Mouse (Mus musculus): ENCODE measurements at regions not wholly inside any gene's neighbourhood (a gene's known extent, or its start where the extent isn't known, plus 50 kb on each side); places are given as distances from the start of the nearest gene placed in this dataset.

DNA sequence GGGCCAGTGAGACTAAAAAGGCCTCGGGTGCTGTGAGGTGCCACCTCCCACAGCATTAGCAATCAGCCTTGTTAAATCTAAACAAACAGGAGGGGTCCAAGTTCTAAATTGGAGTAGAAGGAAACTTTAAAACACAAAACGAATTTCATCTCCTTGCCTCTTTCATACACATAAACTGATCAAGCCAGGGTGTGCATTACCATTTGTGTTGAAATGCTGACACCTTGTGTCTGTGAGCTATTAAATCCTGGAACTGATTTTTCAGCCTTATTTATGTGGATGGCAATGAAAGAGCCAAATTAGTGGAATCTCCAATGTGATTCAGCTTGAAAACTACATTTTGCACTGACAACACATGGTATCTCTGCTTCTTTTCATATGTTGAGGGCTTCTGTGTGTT is 114.8 kb downstream of the Pcsk1 start:
- peak; percentile 6 for DNase-seq (ENCODE audit: low read depth, low spot score)

DNA sequence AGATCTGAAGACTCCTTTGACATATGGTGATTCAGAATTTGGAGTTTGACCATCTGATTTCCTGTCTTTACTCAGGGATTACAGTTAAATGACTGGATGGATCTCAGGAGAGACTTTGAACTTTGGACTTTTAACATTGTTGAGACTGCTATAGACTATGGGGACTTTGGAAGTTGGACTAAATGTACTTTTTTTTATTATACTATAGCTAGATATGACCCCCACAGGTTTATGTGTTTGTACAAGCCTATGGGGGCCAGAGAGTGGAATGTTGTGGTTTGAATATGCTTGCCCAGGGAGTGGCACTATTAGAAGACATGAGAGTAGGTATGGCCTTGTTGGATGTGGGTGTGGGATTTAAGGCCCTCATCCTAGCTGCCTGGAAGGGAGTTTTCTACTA is 134.3 kb downstream of the Pcsk1 start:
- no peak for DNase-seq (ENCODE audit: low read depth, low spot score)

DNA sequence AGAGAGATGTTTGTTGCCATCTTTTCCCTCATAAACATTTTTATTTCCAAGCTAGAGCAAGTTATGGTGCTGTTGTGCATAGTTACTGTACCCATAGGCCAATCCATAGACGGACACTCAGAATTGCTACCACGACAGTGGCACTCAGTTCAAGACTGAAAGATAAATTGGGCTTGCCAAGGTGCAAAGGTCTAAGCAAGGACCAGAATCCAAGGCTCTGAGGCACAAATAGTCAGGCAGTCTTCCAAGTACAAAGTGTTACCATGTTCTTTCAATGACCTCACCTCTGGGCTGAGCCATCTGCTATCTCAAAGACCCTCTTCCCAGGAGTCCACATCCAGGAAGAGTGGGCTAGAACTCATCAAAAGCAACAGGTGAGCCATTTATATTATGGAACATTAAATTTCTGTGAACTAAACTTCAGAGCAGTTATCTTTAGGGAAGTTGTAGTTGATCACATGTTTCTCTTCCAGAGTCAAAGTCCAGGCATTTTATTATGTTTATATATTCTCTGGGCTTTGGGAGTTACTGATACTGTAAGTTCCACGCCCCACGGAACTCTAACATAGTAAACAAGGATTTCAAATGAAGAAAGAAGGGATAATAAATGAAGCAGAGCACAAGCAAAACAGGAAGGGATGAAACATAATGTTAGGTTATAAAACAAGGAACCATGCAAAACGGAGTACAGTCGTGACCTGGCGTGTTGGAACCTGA is 136.1 kb downstream of the Pcsk1 start:
- DNase-seq (ENCODE audit: low read depth, low spot score), result no peak

DNA sequence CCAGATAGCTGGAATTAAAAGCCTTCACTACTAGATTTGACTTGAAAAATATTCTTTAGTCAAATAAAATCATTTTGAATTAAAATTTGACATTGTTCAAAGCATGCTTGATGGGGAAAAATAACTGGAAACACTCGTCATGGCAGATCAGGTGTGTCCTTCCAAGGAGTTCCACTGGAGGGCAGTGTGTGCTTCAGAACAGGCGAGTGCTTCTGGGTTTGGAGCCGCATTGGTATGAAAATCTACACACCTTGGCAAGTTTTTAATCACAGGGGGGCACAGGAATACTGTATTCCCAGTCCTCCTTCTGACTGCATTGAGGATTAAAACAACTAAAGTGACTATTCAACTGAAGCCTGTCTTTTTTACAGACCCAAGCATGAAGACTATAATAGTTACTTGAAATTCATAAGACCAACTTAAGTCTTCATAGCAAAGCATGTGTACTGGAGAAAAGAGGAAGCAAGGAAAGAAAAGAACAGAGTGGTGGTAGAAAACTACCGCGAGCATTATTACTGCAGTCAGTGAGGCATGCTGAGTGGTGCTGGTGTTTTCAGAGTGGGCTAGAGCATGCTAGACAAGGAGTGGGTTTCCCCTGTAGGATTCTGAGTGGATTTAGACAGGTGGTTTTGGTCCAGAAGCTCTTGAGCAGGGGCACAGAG is 138.1 kb downstream of the Pcsk1 start:
- peak; percentile 20 for DNase-seq (ENCODE audit: low read depth, low spot score)

DNA sequence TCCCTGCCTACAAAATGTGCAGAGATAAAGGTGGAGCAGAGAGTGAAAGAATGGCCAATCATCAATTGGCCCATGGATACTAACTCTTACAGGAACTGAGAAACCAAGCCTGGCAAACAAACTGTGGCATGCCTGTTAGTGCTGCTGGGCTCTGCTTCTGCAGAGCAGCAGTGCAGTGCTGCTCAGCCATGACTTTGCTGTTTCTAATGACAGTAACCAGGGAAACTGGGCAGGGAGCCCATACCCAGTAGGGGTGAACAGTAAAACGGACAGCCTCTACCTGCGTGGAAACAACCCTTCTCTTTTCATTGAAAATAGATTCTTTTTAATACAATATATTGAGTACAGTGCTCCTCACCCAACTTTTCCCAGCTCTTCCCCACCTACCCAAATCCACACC is 146.8 kb downstream of the Pcsk1 start:
- no peak for DNase-seq (ENCODE audit: low read depth, low spot score)

Data from retina, adult 2 months (tissue).